Mouse (Mus musculus): ENCODE data around the gene Zfp692. TPM values are rescaled to one million over a fixed set of nuclear protein-coding genes. Genes with fewer than 3 reads are reported as not detected.
"Not testable (repeated sequence)": the region's sequence is repeated elsewhere in the genome, so short reads cannot be mapped to it uniquely, and the experiment has no call there.

Gene Zfp692
- total RNA-seq, 4 experiments from 2014 or later = 3.0 to 5.0 (median 3.5) TPM

DNA sequence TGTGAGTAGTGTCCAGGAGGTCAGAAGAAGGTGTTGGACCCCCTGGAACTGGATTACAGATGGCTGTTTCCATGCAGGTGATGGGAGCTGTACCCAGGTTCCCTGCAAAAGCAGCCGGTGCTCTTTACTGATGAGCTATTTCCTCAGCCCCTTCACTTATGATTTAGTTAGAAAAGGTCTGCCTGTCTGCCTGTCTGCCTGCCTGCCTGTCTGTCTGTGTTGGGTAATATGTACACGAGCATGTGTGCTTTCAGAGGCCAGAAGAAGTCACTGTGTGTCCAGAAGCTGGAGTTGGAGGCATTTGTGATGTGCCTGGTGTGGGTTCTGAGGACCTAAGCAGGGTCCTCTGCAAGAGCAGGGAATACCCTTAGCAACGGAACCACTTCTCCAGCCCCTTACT, 46.8 kb downstream of the Zfp692 start:
- no peak for DNase-seq (ENCODE audit: low spot score)

DNA sequence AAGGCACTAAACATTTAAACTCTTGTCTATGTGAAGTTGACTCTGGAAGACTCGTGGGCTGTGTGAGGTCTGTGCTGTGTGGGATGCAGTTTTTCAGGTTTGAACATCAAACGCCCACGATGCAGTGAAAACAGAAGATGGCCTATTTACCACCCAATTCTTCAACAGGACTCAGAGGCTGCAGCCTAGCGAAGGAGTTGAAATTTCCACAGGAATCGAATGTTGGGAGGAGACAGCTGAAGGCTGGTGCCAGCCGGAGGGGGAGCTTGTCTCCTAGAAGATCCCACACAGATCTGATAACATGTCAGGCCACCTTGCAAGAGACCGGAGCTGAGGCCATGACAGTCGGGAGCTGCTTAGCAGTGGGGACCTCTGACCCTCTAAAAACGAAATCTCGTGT, 47.6 kb downstream of the Zfp692 start:
- no peak for DNase-seq (ENCODE audit: low spot score)

DNA sequence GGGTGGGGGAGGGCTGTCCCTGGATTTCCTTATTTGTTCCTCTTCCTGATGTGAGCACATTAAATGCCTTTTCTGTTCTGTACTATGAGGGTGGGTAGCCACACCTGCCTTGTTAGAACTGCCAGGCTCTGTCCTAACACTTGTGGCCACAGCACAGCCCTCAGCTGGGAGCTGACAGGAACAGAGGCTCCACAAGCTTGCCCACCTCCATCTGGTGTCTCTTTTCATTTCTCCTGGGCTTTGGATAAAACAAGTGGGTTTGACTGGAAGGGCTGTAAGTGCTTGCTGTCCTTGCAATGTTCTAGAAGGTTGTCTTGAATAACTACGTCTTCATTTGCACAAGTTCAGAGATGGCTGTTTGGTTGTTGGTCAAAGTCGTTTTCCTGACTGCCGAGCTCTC, 48.1 kb downstream of the Zfp692 start:
- DNase-seq (ENCODE audit: low spot score) = no peak

DNA sequence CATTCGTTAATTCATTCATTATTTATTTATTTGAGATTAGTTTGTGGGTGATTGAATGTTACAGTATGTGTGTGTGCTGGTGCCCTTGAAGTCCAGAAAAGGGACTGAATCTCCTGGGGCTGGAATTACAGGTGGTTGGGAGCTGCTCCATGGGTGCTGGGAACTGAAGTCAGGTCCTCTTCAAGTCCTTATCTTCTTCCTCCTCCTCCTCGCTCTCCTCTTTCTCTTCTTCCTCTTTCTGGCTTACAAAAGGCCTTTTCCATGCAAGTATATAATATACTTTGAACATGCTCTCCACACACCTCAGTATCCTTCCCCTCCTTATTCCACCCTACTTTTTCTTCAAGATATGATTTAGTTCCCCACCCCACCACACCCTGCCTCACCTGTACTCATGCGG, 50.2 kb downstream of the Zfp692 start:
- no peak for DNase-seq (ENCODE audit: low spot score)

DNA sequence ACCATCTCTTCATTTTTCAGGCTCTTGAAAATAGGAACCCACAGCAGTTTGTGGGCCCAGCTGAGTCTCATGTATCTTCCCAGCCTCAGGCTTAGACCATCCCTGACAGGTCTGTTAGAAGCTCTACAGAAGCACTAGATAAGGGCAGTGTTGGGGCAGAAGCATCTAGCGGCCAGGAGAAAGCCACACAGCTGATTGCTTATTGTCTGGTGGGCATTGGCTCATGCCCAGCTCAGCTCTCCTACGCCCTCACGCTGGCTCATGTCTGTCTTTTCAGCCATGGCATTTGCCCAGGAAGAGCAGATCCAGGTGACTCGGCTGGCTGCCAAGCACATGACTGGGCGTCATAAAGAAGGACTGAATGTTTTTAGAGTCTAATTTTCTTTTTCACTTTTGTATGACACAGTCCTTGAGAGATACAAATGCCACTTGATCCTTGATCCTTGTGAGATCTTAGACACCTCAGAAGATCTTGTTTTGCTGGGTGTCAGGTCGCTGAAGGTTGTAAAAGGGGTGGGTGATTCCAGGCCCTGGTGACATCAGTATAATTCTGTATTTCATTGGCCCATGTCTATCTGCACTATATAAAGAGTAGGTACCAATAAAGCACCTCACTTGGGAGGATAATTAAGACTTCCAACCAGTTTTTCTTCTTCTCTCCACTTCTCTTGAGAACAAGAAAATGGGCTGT, 51.1 kb downstream of the Zfp692 start:
- DNase-seq (ENCODE audit: low spot score) = no peak

DNA sequence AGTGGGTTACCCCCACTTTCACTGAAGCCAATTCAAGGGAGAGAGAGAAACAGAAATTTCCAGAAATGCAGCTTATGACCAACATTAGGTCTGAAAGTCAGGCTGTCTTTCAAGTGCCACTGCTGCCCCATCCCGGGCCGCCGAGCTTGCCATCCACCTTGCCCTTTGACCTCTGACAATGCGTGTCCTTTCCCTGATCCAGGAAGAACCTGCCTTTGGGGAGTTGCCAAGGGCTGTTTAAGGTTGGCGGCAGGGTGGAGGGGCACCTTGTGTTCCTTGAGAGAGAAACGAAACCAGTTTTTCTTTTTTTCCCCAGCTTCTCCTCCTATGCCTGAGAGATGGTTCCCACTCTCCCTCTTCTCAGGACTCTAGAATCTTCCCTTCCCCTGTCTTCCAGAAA, 55.7 kb downstream of the Zfp692 start:
- DNase-seq (ENCODE audit: low spot score) = not testable (repeated sequence)

Other genes starting within 250 kb of the Zfp692 start
- not detected for gene Gm12248, start 213.9 kb upstream of the Zfp692 start, total RNA-seq (2022)
- gene Cnot8, start 202.9 kb upstream of the Zfp692 start, total RNA-seq (2022) = 10 to 100 TPM; 34.2 to 36.4 (median 35.8) TPM
- 1 to 10 TPM; 8.8 to 9.6 (median 9.2) TPM for gene Gemin5, start 138.5 kb upstream of the Zfp692 start, total RNA-seq (2022)
- 10 to 100 TPM; 45.6 to 62.3 (median 52.4) TPM for gene Mrpl22, start 135.4 kb upstream of the Zfp692 start, total RNA-seq (2022)
- gene Igtp, start 107.5 kb upstream of the Zfp692 start, total RNA-seq (2022) = 10 to 100 TPM in 2 of 4 experiments, 1 to 10 TPM in 2; 8.5 to 10.9 (median 9.5) TPM
- gene Irgm2, start 107.5 kb upstream of the Zfp692 start, total RNA-seq (2022) = 10 to 100 TPM; 10.8 to 11.6 (median 11.5) TPM
- gene 4930438A08Rik, start 32.3 kb upstream of the Zfp692 start, total RNA-seq (2022) = not detected
- gene Zfp672, start 23.3 kb downstream of the Zfp692 start, total RNA-seq (2022) = 10 to 100 TPM; 41.4 to 45.8 (median 45.2) TPM
- gene Sh3bp5l, start 23.7 kb downstream of the Zfp692 start, total RNA-seq (2022) = 10 to 100 TPM; 25.4 to 36.8 (median 30.4) TPM
- gene Lypd8, start 72.0 kb downstream of the Zfp692 start, total RNA-seq (2022) = not detected
- not detected for gene 1810065E05Rik, start 114.0 kb downstream of the Zfp692 start, total RNA-seq (2022)
- not detected for gene Gm12253, start 125.5 kb downstream of the Zfp692 start, total RNA-seq (2022)
- gene Lypd9, start 145.9 kb downstream of the Zfp692 start, total RNA-seq (2022) = not detected
- gene Olfr30, start 155.2 kb downstream of the Zfp692 start, total RNA-seq (2022) = not detected
- gene Olfr332, start 185.5 kb downstream of the Zfp692 start, total RNA-seq (2022) = not detected
- gene Olfr331, start 195.5 kb downstream of the Zfp692 start, total RNA-seq (2022) = not detected
- not detected for gene Olfr330, start 227.8 kb downstream of the Zfp692 start, total RNA-seq (2022)
- not detected for gene Olfr329-ps, start 239.4 kb downstream of the Zfp692 start, total RNA-seq (2022)
- not detected for gene Olfr328, start 248.6 kb downstream of the Zfp692 start, total RNA-seq (2022)

Data from heart, adult 8-10 months (tissue).